Mouse (Mus musculus): ENCODE measurements around the gene Gm3629. TPM values are rescaled to one million over a fixed set of nuclear protein-coding genes. Genes with fewer than 3 reads are reported as not detected.
"Not testable (repeated sequence)": the region's sequence is repeated elsewhere in the genome, so short reads cannot be mapped to it uniquely, and the experiment has no call there.

The Gm3629 gene
- under 1 TPM in 1 of 2 experiments, not detected in 1; 0.14 TPM for total RNA-seq (2021)
- long read RNA-seq, experiment 1 = 0 reads
- long read RNA-seq, experiment 2 = 0 reads

GRCm38 (mm10) chr14:6590513-6590912 is at the start of gene Gm3629:
Gm3629 (minus strand) TSS chr14:6590613.
- intact Hi-C loops (cut with DNase I); H3K27ac ChIP-seq; DNase-seq: not testable (repeated sequence)

DNA sequence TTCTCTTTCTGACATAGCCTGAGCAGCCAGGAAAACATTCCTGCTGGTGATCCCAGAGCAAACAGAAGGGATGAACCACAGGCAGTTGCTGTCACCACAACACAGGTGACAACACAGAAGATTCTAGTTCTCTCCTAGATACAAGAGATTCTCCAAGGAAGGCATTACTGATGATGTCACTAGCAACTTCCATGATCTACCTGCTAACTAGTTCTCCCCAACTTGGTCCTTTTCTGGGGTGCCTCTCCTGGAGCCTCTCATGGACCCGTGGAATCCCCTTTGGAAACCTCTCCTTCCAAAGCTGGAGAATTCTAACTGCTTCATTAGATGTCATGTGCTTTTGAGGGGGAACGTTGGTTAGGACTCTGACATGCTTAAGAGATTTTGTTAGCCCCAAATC is 31.9 kb upstream of the Gm3629 start, which contains the start of gene Gm3460:
Gene Gm3460 (minus strand): TSS at position 101 of the 400 bp plus-strand sequence.
- H3K27ac ChIP-seq; intact Hi-C loops (cut with DNase I); H3K4me3 ChIP-seq; DNase-seq: not testable (repeated sequence)

More at GRCm38 (mm10) chr14:6590513-6590912, at the start of gene Gm3629:
- H3K4me3 ChIP-seq = not testable (repeated sequence)

- H3K27ac ChIP-seq; intact Hi-C loops (cut with DNase I); H3K4me3 ChIP-seq: not testable (repeated sequence)
- peak; percentile 7 for DNase-seq
Observed at GRCm38 (mm10) chr14:6606436-6606835, 16.0 kb upstream of the Gm3629 start.

- intact Hi-C loops (cut with DNase I); H3K27ac ChIP-seq: not testable (repeated sequence)
- DNase-seq = peak; percentile 14
- peak overlapping the region; percentile 49 for H3K4me3 ChIP-seq
Observed at GRCm38 (mm10) chr14:6605004-6605403, 14.6 kb upstream of the Gm3629 start.

GRCm38 (mm10) chr14:6604551-6604950 is 14.1 kb upstream of the Gm3629 start:
- H3K4me3 ChIP-seq = peak overlapping the region; percentile 49; the same call in 1 of the 2 replicates
- DNase-seq; H3K27ac ChIP-seq; intact Hi-C loops (cut with DNase I): not testable (repeated sequence)

DNA sequence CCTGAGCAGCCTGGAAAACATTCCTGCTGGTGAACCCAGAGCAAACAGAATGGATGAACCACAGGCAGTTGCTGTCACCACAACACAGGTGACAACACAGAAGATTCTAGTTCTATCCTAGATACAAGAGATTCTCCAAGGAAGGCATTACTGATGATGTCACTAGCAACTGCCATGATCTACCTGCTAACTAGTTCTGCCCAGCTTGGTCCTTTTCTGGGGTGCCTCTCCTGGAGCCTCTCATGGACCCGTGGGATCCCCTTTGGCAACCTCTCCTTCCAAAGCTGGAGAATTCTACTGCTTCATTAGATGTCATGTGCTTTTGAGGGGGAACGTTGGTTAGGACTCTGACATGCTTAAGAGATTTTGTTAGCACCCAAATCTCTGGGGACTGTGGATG is 53.2 kb downstream of the Gm3629 start, which contains the start of gene Gm8356:
Gene Gm8356 (minus strand): TSS at position 101 of the 400 bp plus-strand sequence.
- H3K4me3 ChIP-seq; intact Hi-C loops (cut with DNase I); H3K27ac ChIP-seq; DNase-seq: not testable (repeated sequence)

Other genes with a start within 250 kb of the Gm3629 start
- gene Gm3618, start 246.9 kb downstream of the Gm3629 start, total RNA-seq (2021) = not detected
- not detected for gene Gm16440, start 200.3 kb downstream of the Gm3629 start, total RNA-seq (2021)
- under 1 TPM in 1 of 2 experiments, not detected in 1; 0.42 TPM for gene Gm3591, start 178.1 kb downstream of the Gm3629 start, total RNA-seq (2021)
- gene Gm3594, start 146.0 kb downstream of the Gm3629 start, total RNA-seq (2021) = not detected
- not detected for gene Gm8356, start 53.3 kb downstream of the Gm3629 start, total RNA-seq (2021)
- gene Gm3460, start 31.8 kb upstream of the Gm3629 start, total RNA-seq (2021) = not detected
- not detected for gene Gm10251, start 93.6 kb upstream of the Gm3629 start, total RNA-seq (2021)
- not detected for gene Gm8050, start 129.6 kb upstream of the Gm3629 start, total RNA-seq (2021)
- 1 to 10 TPM in 1 of 2 experiments, under 1 TPM in 1; 0.18 to 2.1 TPM for gene Gm3636, start 151.7 kb upstream of the Gm3629 start, total RNA-seq (2021)
- not detected for gene Gm8362, start 183.8 kb upstream of the Gm3629 start, total RNA-seq (2021)
- gene Gm3642, start 249.7 kb upstream of the Gm3629 start, total RNA-seq (2021) = not detected